Mouse (Mus musculus): ENCODE results near the gene Rbm14.

Rbm14 gene

GRCm38 (mm10) chr19:4811063-4811908 lies at the start of gene Rbm14, which contains the start of gene Gm21992:
Gene Rbm14, minus strand, starts transcription at chr19:4811634.
Gene Gm21992, minus strand, starts transcription at chr19:4811612.
- DNase-seq (ENCODE audit: inconsistent ontology term), result peak; percentile 99

GRCm38 (mm10) chr19:4859081-4859480 lies 47.6 kb upstream of the Rbm14 start:
- peak; percentile 13 for DNase-seq (ENCODE audit: inconsistent ontology term)

- DNase-seq (ENCODE audit: inconsistent ontology term), result no peak
Measured at GRCm38 (mm10) chr19:4855951-4856350, 44.5 kb upstream of the Rbm14 start.

GRCm38 (mm10) chr19:4855470-4855820 lies 44.0 kb upstream of the Rbm14 start:
- DNase-seq (ENCODE audit: inconsistent ontology term), result no peak

GRCm38 (mm10) chr19:4854552-4855469 lies 43.4 kb upstream of the Rbm14 start, which contains the start of gene Ctsf:
Gene Ctsf, plus strand, starts transcription at chr19:4855130.
- peak; percentile 88 for DNase-seq (ENCODE audit: inconsistent ontology term)

- no peak for DNase-seq (ENCODE audit: inconsistent ontology term)
Measured at GRCm38 (mm10) chr19:4850281-4850680, 38.8 kb upstream of the Rbm14 start.

GRCm38 (mm10) chr19:4849800-4850199 lies 38.4 kb upstream of the Rbm14 start:
- no peak for DNase-seq (ENCODE audit: inconsistent ontology term)

- DNase-seq (ENCODE audit: inconsistent ontology term), result no peak
Measured at GRCm38 (mm10) chr19:4847490-4847889, 36.1 kb upstream of the Rbm14 start.

- no peak for DNase-seq (ENCODE audit: inconsistent ontology term)
Measured at GRCm38 (mm10) chr19:4845846-4846245, 34.4 kb upstream of the Rbm14 start.

- DNase-seq (ENCODE audit: inconsistent ontology term), result no peak
Measured at GRCm38 (mm10) chr19:4842611-4843010, 31.2 kb upstream of the Rbm14 start.

GRCm38 (mm10) chr19:4840848-4841247 lies 29.4 kb upstream of the Rbm14 start:
- DNase-seq (ENCODE audit: inconsistent ontology term), result no peak

GRCm38 (mm10) chr19:4839149-4839548 lies 27.7 kb upstream of the Rbm14 start, which contains the start of the genes Ccs and Ccdc87:
Gene Ccs, minus strand, starts transcription at chr19:4839332.
Gene Ccdc87, plus strand, starts transcription at chr19:4839366.
- DNase-seq (ENCODE audit: inconsistent ontology term), result peak; percentile 95

GRCm38 (mm10) chr19:4838526-4839140 lies 27.2 kb upstream of the Rbm14 start:
- DNase-seq (ENCODE audit: inconsistent ontology term), result no peak

GRCm38 (mm10) chr19:4837049-4837448 lies 25.6 kb upstream of the Rbm14 start:
- DNase-seq (ENCODE audit: inconsistent ontology term), result no peak

GRCm38 (mm10) chr19:4836096-4836495 lies 24.7 kb upstream of the Rbm14 start:
- no peak for DNase-seq (ENCODE audit: inconsistent ontology term)

- DNase-seq (ENCODE audit: inconsistent ontology term), result no peak
Measured at GRCm38 (mm10) chr19:4833977-4834376, 22.5 kb upstream of the Rbm14 start.

GRCm38 (mm10) chr19:4829156-4829555 lies 17.7 kb upstream of the Rbm14 start:
- peak; percentile 64 for DNase-seq (ENCODE audit: inconsistent ontology term)

GRCm38 (mm10) chr19:4828444-4829114 lies 17.1 kb upstream of the Rbm14 start:
- DNase-seq (ENCODE audit: inconsistent ontology term), result no peak

- peak; percentile 85 for DNase-seq (ENCODE audit: inconsistent ontology term)
Measured at GRCm38 (mm10) chr19:4820678-4821303, 9.4 kb upstream of the Rbm14 start.

GRCm38 (mm10) chr19:4817182-4817835 lies 5.9 kb upstream of the Rbm14 start:
- DNase-seq (ENCODE audit: inconsistent ontology term), result no peak

Measured in Muller cell, postnatal 12 days (primary cell).